Comparison of ENCODE assay signal across 17 mouse cellular contexts in the genomic region with DNA sequence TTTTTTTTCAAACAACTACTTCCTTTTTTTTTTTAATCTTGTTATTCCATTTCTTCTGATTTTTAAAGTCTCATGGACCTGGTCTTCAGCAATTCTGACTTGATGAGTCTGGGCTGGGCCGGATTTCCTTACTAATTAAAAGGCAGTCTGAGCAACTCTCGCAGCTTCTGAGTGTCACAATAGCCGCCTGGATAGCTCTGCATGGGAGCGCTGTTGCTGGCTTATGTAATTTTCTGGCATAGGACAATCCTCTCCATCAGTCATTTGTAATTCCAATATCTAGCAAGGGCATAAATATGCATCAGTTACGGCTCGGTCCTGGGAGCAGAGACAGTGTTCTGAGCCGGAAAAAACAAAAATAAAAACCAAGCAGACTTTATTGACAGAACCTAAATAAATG.
DNase-seq lines count a peak whose midpoint lies in the region; ATAC-seq and TF ChIP-seq lines count a peak whose summit lies in the region.
"Had no signal": no experiment of that assay in that cellular context is flagged by ENCODE, and none has a peak within 500 bp of the region (broad histone marks: within the 10 kb centered on the region; RNA-seq: fewer than 3 reads in every experiment).

No protein-coding gene starts in this region.

- peak; percentile 71 for ATAC-seq in cerebellum, adult (ENCODE audit: insufficient number of reproducible peaks, low FRiP score, low TSS enrichment)
- no peak for ATAC-seq in kidney, embryonic 15.5 days (replicated peaks; ENCODE audit: low FRiP score)
- no peak for ATAC-seq in lung, postnatal 0 days
- ATAC-seq: intestine, postnatal 0 days had no signal

- H3K4me3 ChIP-seq in kidney, adult 2 months (ENCODE audit: insufficient read depth, low read depth, low read length): no peak overlapping the region
- H3K4me3 ChIP-seq in kidney, embryonic 15.5 days (replicated peaks): no peak overlapping the region
- H3K4me3 ChIP-seq in lung, postnatal 0 days (ENCODE audit: low read depth, low read length): no peak overlapping the region
- H3K4me3 ChIP-seq: heart, embryonic 15.5 days; hindbrain, embryonic 12.5 days; midbrain, embryonic 12.5 days had no signal

- no peak overlapping the region for H3K27ac ChIP-seq in kidney, adult 2 months (ENCODE audit: insufficient read depth, low read depth, low read length)
- H3K27ac ChIP-seq in kidney, embryonic 15.5 days: no peak overlapping the region
- H3K27ac ChIP-seq in lung, postnatal 0 days (ENCODE audit: low read length): no peak overlapping the region
- H3K27ac ChIP-seq: heart, embryonic 15.5 days; hindbrain, embryonic 12.5 days; midbrain, embryonic 12.5 days had no signal

- no peaks in the 10 kb centered on the region for H3K27me3 ChIP-seq in kidney, adult 2 months (replicated peaks; ENCODE audit: control insufficient read depth, insufficient read depth, low read length)
- H3K27me3 ChIP-seq in kidney, embryonic 15.5 days: peaks cover 13% of the 10 kb centered on the region; the same call in 1 of the 2 replicates
- no peaks in the 10 kb centered on the region for H3K27me3 ChIP-seq in lung, postnatal 0 days (replicated peaks; ENCODE audit: insufficient read depth, low read length)
- H3K27me3 ChIP-seq: CH12.LX; hindbrain, embryonic 12.5 days; midbrain, embryonic 12.5 days had no signal

- no peak for DNase-seq in cerebellum, adult 11 months
- peak; percentile 36 for DNase-seq in kidney, adult 2 months
- peak; percentile 32 for DNase-seq in lung, postnatal 0 days (ENCODE audit: low spot score)
- DNase-seq in lung, postnatal 4 days: no peak
- peak; percentile 41 for DNase-seq in layer of hippocampus, adult 9-11 months
- no peak for DNase-seq in embryo, embryonic 10.5 days (ENCODE audit: low spot score)
- DNase-seq: embryo, embryonic 11 days; lung, postnatal 10 days; right cerebral cortex, postnatal 4 days had no signal

- peaks cover 2% of the 10 kb centered on the region; the same call in 1 of the 2 replicates for H3K4me1 ChIP-seq in kidney, adult 2 months (ENCODE audit: control insufficient read depth, insufficient read depth, low read length)
- 0 out of 2 replicates have a peak, but pooled peaks cover 4% of the 10 kb centered on the region for H3K4me1 ChIP-seq in kidney, embryonic 15.5 days
- H3K4me1 ChIP-seq in lung, postnatal 0 days (ENCODE audit: insufficient read depth, low read depth, low read length): no peaks in the 10 kb centered on the region
- H3K4me1 ChIP-seq: heart, embryonic 15.5 days; hindbrain, embryonic 12.5 days had no signal

- no peak for TF ChIP-seq CTCF in kidney, adult 2 months (conservative IDR thresholded peaks at IDR 0.05; ENCODE audit: insufficient read depth, insufficient read length, low read depth, low read length)
- no peak for TF ChIP-seq CTCF in lung, postnatal 0 days (IDR thresholded peaks at IDR 0.05)

- TF ChIP-seq EP300 in lung, postnatal 0 days (IDR thresholded peaks at IDR 0.05): no peak

- H3K4me2 ChIP-seq in kidney, embryonic 15.5 days: no peak overlapping the region
- H3K4me2 ChIP-seq in lung, postnatal 0 days (replicated peaks; ENCODE audit: low read depth, low read length): no peak overlapping the region
- H3K4me2 ChIP-seq: heart, embryonic 15.5 days; hindbrain, embryonic 12.5 days; liver, embryonic 11.5 days; midbrain, embryonic 12.5 days had no signal

- no peak for TF ChIP-seq POLR2A in kidney, adult 2 months (IDR thresholded peaks at IDR 0.05; ENCODE audit: low read depth, low read length)

- no peaks in the 10 kb centered on the region for H3K36me3 ChIP-seq in kidney, adult 2 months (ENCODE audit: control insufficient read depth, insufficient read depth, low read length)
- no peaks in the 10 kb centered on the region for H3K36me3 ChIP-seq in kidney, embryonic 15.5 days
- no peaks in the 10 kb centered on the region for H3K36me3 ChIP-seq in lung, postnatal 0 days (ENCODE audit: insufficient read depth, low read length)
- H3K36me3 ChIP-seq: heart, embryonic 15.5 days; hindbrain, embryonic 12.5 days; midbrain, embryonic 12.5 days had no signal

- H3K9ac ChIP-seq in kidney, embryonic 15.5 days: no peak overlapping the region
- H3K9ac ChIP-seq in lung, postnatal 0 days (replicated peaks; ENCODE audit: low read depth): no peak overlapping the region
- H3K9ac ChIP-seq: heart, embryonic 15.5 days; hindbrain, embryonic 12.5 days; midbrain, embryonic 12.5 days had no signal

- WGBS in kidney, adult 2 months: 63% methylated on average over 7 of the region's 7 CpGs
- WGBS in kidney, embryonic 15.5 days: 81% methylated on average over 7 of the region's 7 CpGs
- WGBS in lung, postnatal 0 days: 62% methylated on average over 7 of the region's 7 CpGs

- no peaks in the 10 kb centered on the region for H3K9me3 ChIP-seq in kidney, embryonic 15.5 days (replicated peaks)
- H3K9me3 ChIP-seq in lung, postnatal 0 days (ENCODE audit: low read length): no peaks in the 10 kb centered on the region
- H3K9me3 ChIP-seq: heart, embryonic 15.5 days; hindbrain, embryonic 12.5 days; midbrain, embryonic 12.5 days had no signal

Comparison
In these comparisons a context has a peak if more than half of its experiments do, and no peak if none do; other contexts are left out.
1. DNase-seq: peak in kidney, adult 2 months (single experiment), lung, postnatal 0 days (single experiment) and layer of hippocampus, adult 9-11 months (single experiment); none in cerebellum, adult 11 months (single experiment), lung, postnatal 4 days (0 of 2) and embryo, embryonic 10.5 days (single experiment).